Mouse (Mus musculus): ENCODE results near the gene Synm. TPM values are rescaled to one million over a fixed set of nuclear protein-coding genes. Genes with fewer than 3 reads are reported as not detected.
A peak's percentile ranks its signal among the peaks of the same experiment; 100 is the strongest.

The Synm gene
- polyA plus RNA-seq (2014; fragmentation: Nextera tagmentation; extraction: Ambion mirVana) = 0.91 and 1.3 TPM in 2 replicates

- H3K36me3 ChIP-seq (ENCODE audit: control insufficient read depth, insufficient read depth, low read length) = no peaks in the 10 kb centered on the region
- no peaks in the 10 kb centered on the region for H3K9me3 ChIP-seq (ENCODE audit: control insufficient read depth, low read length)
- under 1% methylated on average over 36 of the region's 37 CpGs for WGBS
- H3K4me3 ChIP-seq (ENCODE audit: low read depth, low read length) = peak within 1 kb of the TSS; percentile 40
- DNase-seq (ENCODE audit: low spot score, missing footprints) (peak; percentile 99), ATAC-seq (ENCODE audit: low FRiP score) (peak; percentile 93)
- peak within 1 kb of the TSS; percentile 97 for H3K4me2 ChIP-seq
- H3K9ac ChIP-seq (ENCODE audit: low read length) = peak within 1 kb of the TSS; percentile 48
- H3K27me3 ChIP-seq (ENCODE audit: control insufficient read depth, insufficient read depth, low read length) = peaks cover 10% of the 10 kb centered on the region
- H3K4me1 ChIP-seq (ENCODE audit: control insufficient read depth, insufficient read depth, low read length) = peaks cover 2% of the 10 kb centered on the region; the same call in 1 of the 2 replicates
- H3K27ac ChIP-seq (ENCODE audit: low read depth, low read length) = no peak within 1 kb of the TSS
These were observed at the start of gene Synm for GRCm38 (mm10) chr7:67759629-67759995. TSS of gene Synm (minus strand) at chr7:67759742.

- 20% methylated on average over 13 of the region's 13 CpGs for WGBS
- ATAC-seq (ENCODE audit: low FRiP score) (peak; percentile 61), DNase-seq (ENCODE audit: low spot score, missing footprints) (no peak)
- H3K27me3 ChIP-seq (ENCODE audit: control insufficient read depth, insufficient read depth, low read length) = no peaks in the 10 kb centered on the region
- peak overlapping the region; percentile 14; the same call in 1 of the 2 replicates for H3K9ac ChIP-seq (ENCODE audit: low read length)
- peak overlapping the region; percentile 47 for H3K4me2 ChIP-seq
- no peaks in the 10 kb centered on the region for H3K36me3 ChIP-seq (ENCODE audit: control insufficient read depth, insufficient read depth, low read length)
- H3K9me3 ChIP-seq (ENCODE audit: control insufficient read depth, low read length) = no peaks in the 10 kb centered on the region
- peak overlapping the region; percentile 24 for H3K4me3 ChIP-seq (ENCODE audit: low read depth, low read length)
- H3K27ac ChIP-seq (ENCODE audit: low read depth, low read length) = no peak overlapping the region
- H3K4me1 ChIP-seq (ENCODE audit: control insufficient read depth, insufficient read depth, low read length) = peaks cover 2% of the 10 kb centered on the region; the same call in 1 of the 2 replicates
These were observed 44.3 kb upstream of the Synm start for GRCm38 (mm10) chr7:67803857-67804215.

- H3K4me3 ChIP-seq (ENCODE audit: low read depth, low read length) = peak overlapping the region; percentile 24
- H3K9me3 ChIP-seq (ENCODE audit: control insufficient read depth, low read length) = no peaks in the 10 kb centered on the region
- no peaks in the 10 kb centered on the region for H3K36me3 ChIP-seq (ENCODE audit: control insufficient read depth, insufficient read depth, low read length)
- H3K4me2 ChIP-seq = peak overlapping the region; percentile 47
- ATAC-seq (ENCODE audit: low FRiP score) (peak; percentile 85), DNase-seq (ENCODE audit: low spot score, missing footprints) (peak; percentile 100)
- no peaks in the 10 kb centered on the region for H3K27me3 ChIP-seq (ENCODE audit: control insufficient read depth, insufficient read depth, low read length)
- peak overlapping the region; percentile 14; the same call in 1 of the 2 replicates for H3K9ac ChIP-seq (ENCODE audit: low read length)
- WGBS = 17% methylated on average over 28 of the region's 28 CpGs
- no peak overlapping the region for H3K27ac ChIP-seq (ENCODE audit: low read depth, low read length)
- peaks cover 2% of the 10 kb centered on the region; the same call in 1 of the 2 replicates for H3K4me1 ChIP-seq (ENCODE audit: control insufficient read depth, insufficient read depth, low read length)
These were observed 43.7 kb upstream of the Synm start for GRCm38 (mm10) chr7:67803015-67803856.

- Histone ChIP-seq H3K4me3 (ENCODE audit: low read depth, low read length) (no peak overlapping the region), H3K9me3 (ENCODE audit: control insufficient read depth, low read length) (no peaks in the 10 kb centered on the region), H3K36me3 (ENCODE audit: control insufficient read depth, insufficient read depth, low read length) (no peaks in the 10 kb centered on the region), H3K4me1 (ENCODE audit: control insufficient read depth, insufficient read depth, low read length) (peaks cover 2% of the 10 kb centered on the region; the same call in 1 of the 2 replicates), H3K4me2 (no peak overlapping the region), H3K27me3 (ENCODE audit: control insufficient read depth, insufficient read depth, low read length) (no peaks in the 10 kb centered on the region; the same call in 1 of the 2 replicates), H3K9ac (ENCODE audit: low read length) (no peak overlapping the region), H3K27ac (ENCODE audit: low read depth, low read length) (no peak overlapping the region)
- WGBS = 54% methylated on average over 4 of the region's 4 CpGs
- DNase-seq (ENCODE audit: low spot score, missing footprints) (no peak), ATAC-seq (ENCODE audit: low FRiP score) (no peak)
These were observed 41.5 kb upstream of the Synm start for GRCm38 (mm10) chr7:67801022-67801421.

- DNase-seq (ENCODE audit: low spot score, missing footprints) (peak; percentile 10), ATAC-seq (ENCODE audit: low FRiP score) (no peak)
- H3K27me3 ChIP-seq (ENCODE audit: control insufficient read depth, insufficient read depth, low read length) = no peaks in the 10 kb centered on the region; the same call in 1 of the 2 replicates
- H3K9me3 ChIP-seq (ENCODE audit: control insufficient read depth, low read length) = no peaks in the 10 kb centered on the region
- WGBS = 88% methylated on average over 6 of the region's 6 CpGs
- no peak overlapping the region for H3K4me2 ChIP-seq
- no peak overlapping the region for H3K4me3 ChIP-seq (ENCODE audit: low read depth, low read length)
- no peak overlapping the region for H3K9ac ChIP-seq (ENCODE audit: low read length)
- peaks cover 2% of the 10 kb centered on the region; the same call in 1 of the 2 replicates for H3K4me1 ChIP-seq (ENCODE audit: control insufficient read depth, insufficient read depth, low read length)
- H3K36me3 ChIP-seq (ENCODE audit: control insufficient read depth, insufficient read depth, low read length) = no peaks in the 10 kb centered on the region
- H3K27ac ChIP-seq (ENCODE audit: low read depth, low read length) = no peak overlapping the region
These were observed 41.0 kb upstream of the Synm start for GRCm38 (mm10) chr7:67800547-67800946.

GRCm38 (mm10) chr7:67798476-67798875 lies 38.9 kb upstream of the Synm start:
- Histone ChIP-seq H3K4me2 (no peak overlapping the region), H3K4me3 (ENCODE audit: low read depth, low read length) (no peak overlapping the region), H3K36me3 (ENCODE audit: control insufficient read depth, insufficient read depth, low read length) (no peaks in the 10 kb centered on the region), H3K4me1 (ENCODE audit: control insufficient read depth, insufficient read depth, low read length) (peaks cover under 1% of the 10 kb centered on the region; the same call in 1 of the 2 replicates), H3K27me3 (ENCODE audit: control insufficient read depth, insufficient read depth, low read length) (no peaks in the 10 kb centered on the region; the same call in 1 of the 2 replicates), H3K9ac (ENCODE audit: low read length) (no peak overlapping the region), H3K9me3 (ENCODE audit: control insufficient read depth, low read length) (no peaks in the 10 kb centered on the region), H3K27ac (ENCODE audit: low read depth, low read length) (no peak overlapping the region)
- no peak for ATAC-seq (ENCODE audit: low FRiP score)
- WGBS = 88% methylated on average over 4 of the region's 4 CpGs
- peak; percentile 12 for DNase-seq (ENCODE audit: low spot score, missing footprints)

GRCm38 (mm10) chr7:67797065-67797464 lies 37.5 kb upstream of the Synm start:
- no peak overlapping the region for H3K4me3 ChIP-seq (ENCODE audit: low read depth, low read length)
- ATAC-seq (ENCODE audit: low FRiP score) = no peak
- no peaks in the 10 kb centered on the region; the same call in 1 of the 2 replicates for H3K27me3 ChIP-seq (ENCODE audit: control insufficient read depth, insufficient read depth, low read length)
- H3K36me3 ChIP-seq (ENCODE audit: control insufficient read depth, insufficient read depth, low read length) = no peaks in the 10 kb centered on the region
- no peaks in the 10 kb centered on the region for H3K9me3 ChIP-seq (ENCODE audit: control insufficient read depth, low read length)
- H3K27ac ChIP-seq (ENCODE audit: low read depth, low read length) = no peak overlapping the region
- H3K4me1 ChIP-seq (ENCODE audit: control insufficient read depth, insufficient read depth, low read length) = no peaks in the 10 kb centered on the region
- peak; percentile 57 for DNase-seq (ENCODE audit: low spot score, missing footprints)
- H3K9ac ChIP-seq (ENCODE audit: low read length) = no peak overlapping the region
- H3K4me2 ChIP-seq = no peak overlapping the region
- WGBS = 33% methylated on average over 8 of the region's 8 CpGs

GRCm38 (mm10) chr7:67793449-67793848 lies 33.9 kb upstream of the Synm start:
- no peak overlapping the region for H3K27ac ChIP-seq (ENCODE audit: low read depth, low read length)
- ATAC-seq (ENCODE audit: low FRiP score) (no peak), DNase-seq (ENCODE audit: low spot score, missing footprints) (peak; percentile 73)
- no peaks in the 10 kb centered on the region; the same call in 1 of the 2 replicates for H3K27me3 ChIP-seq (ENCODE audit: control insufficient read depth, insufficient read depth, low read length)
- no peaks in the 10 kb centered on the region for H3K36me3 ChIP-seq (ENCODE audit: control insufficient read depth, insufficient read depth, low read length)
- no peak overlapping the region for H3K4me3 ChIP-seq (ENCODE audit: low read depth, low read length)
- H3K9me3 ChIP-seq (ENCODE audit: control insufficient read depth, low read length) = no peaks in the 10 kb centered on the region
- H3K9ac ChIP-seq (ENCODE audit: low read length) = no peak overlapping the region
- WGBS = 68% methylated on average over 7 of the region's 7 CpGs
- H3K4me1 ChIP-seq (ENCODE audit: control insufficient read depth, insufficient read depth, low read length) = no peaks in the 10 kb centered on the region
- no peak overlapping the region for H3K4me2 ChIP-seq

GRCm38 (mm10) chr7:67791256-67791655 lies 31.7 kb upstream of the Synm start:
- no peaks in the 10 kb centered on the region for H3K9me3 ChIP-seq (ENCODE audit: control insufficient read depth, low read length)
- no peak overlapping the region for H3K27ac ChIP-seq (ENCODE audit: low read depth, low read length)
- no peak overlapping the region for H3K4me3 ChIP-seq (ENCODE audit: low read depth, low read length)
- 60% methylated on average over 7 of the region's 7 CpGs for WGBS
- no peak overlapping the region for H3K4me2 ChIP-seq
- H3K36me3 ChIP-seq (ENCODE audit: control insufficient read depth, insufficient read depth, low read length) = no peaks in the 10 kb centered on the region
- H3K4me1 ChIP-seq (ENCODE audit: control insufficient read depth, insufficient read depth, low read length) = no peaks in the 10 kb centered on the region
- no peaks in the 10 kb centered on the region for H3K27me3 ChIP-seq (ENCODE audit: control insufficient read depth, insufficient read depth, low read length)
- no peak overlapping the region for H3K9ac ChIP-seq (ENCODE audit: low read length)
- ATAC-seq (ENCODE audit: low FRiP score) (no peak), DNase-seq (ENCODE audit: low spot score, missing footprints) (peak; percentile 69)

Measured in midbrain, embryonic 11.5 days (tissue).